Mouse (Mus musculus): ENCODE measurements around the gene Cacna1d. TPM values are rescaled to one million over a fixed set of nuclear protein-coding genes. Genes with fewer than 3 reads are reported as not detected.

The Cacna1d gene
- total RNA-seq, 2 experiments from 2014 or later = 46.3 to 56.7 TPM

DNA sequence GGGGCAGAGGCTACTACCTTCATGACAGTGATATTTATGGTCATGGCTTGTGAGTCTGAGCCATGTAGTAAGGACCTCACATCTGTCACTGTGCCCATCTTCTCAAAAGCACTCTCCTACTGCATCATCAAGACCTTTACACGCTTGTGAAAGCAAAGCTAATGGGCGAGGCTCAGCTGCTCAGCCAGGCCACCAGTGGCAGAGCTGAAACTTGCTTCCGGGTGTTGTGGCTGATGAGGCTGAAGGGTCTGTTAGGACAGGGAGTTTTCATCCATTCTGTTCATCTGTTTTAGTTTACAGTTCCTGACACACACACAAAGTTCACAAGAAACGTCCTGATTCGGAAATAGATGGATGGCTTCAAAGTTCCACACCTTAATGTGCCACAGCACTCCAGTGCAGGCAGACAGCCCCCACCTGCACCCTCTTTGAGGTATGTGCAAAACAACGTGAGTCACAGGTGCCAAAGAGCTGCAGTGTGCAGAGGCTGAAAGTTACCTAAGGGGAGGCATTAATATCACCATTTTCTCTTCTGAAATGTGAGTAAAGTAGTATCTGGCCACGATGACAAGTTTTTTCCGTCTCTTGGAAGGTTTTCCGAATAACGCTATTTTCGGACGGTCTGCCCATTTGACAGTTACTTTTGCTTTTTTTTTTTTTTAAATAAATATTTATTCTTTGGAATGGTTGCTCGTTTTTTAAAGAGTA, 306.7 kb downstream of the Cacna1d start:
- no peak for DNase-seq (ENCODE audit: low spot score in 2 of 2)
- intact Hi-C loops (cut with DNase I) = no loop called here

DNA sequence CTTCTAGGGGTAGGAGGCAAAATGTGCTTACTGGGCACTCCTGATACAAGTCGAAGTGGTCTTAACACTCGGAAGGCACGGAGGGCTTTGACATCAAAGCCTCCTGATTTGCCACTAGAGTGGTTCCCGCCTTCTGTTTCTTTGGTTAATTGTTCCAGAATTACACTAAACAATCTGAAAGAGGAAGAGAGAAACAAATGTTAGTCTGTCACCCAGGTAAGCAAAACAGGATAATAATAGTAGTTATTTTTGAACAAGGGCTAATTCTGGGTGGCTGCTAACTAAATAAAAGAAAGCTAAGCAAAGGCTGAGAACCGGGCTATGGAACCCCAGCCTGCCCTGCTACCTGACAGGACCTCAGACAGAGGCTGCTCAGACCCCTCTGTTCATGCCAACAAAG, 307.2 kb downstream of the Cacna1d start:
- intact Hi-C loops (cut with DNase I) = no loop called here
- DNase-seq (ENCODE audit: low spot score in 2 of 2) = no peak

DNA sequence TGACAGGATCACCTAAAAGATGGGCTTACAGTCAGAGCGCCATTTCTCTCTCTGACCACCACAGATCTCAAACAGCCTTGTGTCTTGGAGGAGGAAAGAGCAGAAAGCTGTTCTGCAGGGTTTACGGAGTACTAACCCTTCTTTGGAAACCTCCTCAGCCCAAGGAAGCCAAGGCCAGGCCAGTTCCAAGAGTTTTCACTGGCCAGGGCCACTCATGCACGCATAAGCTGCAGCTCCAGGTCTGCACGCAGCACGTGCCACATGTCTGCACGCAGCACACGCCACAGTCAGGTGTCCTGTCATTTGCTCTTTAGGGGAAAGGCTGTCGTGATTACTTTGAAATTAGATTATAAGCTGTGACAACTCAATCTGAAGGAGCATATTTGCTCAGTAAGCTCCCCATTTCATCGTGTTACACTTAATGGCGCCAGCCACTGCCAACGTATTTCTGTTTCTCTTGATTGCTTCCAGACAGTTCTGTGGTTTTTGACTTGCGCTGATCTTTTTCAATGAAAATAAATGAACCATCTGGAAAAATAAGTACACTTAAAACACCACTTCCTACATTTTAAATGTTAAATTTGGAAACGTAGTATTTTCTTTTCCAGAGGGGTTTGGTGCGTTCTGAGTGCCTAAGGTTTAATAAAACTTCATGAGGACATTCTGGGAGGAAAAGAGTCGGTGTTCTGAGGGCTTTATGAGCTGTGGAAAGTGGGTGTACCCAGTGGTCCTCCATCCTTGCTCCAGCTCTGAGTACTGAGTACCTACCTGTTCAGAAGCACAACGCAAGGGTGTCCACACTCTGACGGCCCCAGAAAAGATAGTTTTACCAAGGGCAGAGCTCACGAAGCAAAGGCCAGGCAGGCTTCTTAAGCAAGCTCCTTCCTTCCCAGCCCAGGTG, 308.4 kb downstream of the Cacna1d start:
- intact Hi-C loops (cut with DNase I) = no loop called here
- no peak for DNase-seq (ENCODE audit: low spot score in 2 of 2)

DNA sequence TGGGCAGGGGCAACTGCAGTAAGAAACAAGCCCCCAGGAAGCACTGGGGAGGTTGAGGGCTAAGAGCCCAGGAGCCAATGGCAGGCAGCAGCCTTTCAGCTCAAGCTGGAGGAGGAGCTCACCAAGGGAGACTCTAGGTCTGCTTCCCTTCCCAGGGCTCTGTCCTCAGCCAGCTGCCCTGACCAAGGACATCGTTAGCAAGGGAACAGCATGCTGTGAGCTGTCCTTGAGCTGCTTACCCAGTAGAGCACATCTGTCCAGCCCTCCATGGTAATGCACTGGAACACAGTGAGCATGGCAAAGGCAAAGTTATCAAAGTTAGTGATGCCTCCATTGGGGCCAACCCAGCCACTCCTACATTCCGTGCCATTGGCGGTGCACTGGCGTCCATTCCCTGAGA, 312.9 kb downstream of the Cacna1d start:
- intact Hi-C loops (cut with DNase I) = no loop called here
- no peak for DNase-seq (ENCODE audit: low spot score in 2 of 2)

DNA sequence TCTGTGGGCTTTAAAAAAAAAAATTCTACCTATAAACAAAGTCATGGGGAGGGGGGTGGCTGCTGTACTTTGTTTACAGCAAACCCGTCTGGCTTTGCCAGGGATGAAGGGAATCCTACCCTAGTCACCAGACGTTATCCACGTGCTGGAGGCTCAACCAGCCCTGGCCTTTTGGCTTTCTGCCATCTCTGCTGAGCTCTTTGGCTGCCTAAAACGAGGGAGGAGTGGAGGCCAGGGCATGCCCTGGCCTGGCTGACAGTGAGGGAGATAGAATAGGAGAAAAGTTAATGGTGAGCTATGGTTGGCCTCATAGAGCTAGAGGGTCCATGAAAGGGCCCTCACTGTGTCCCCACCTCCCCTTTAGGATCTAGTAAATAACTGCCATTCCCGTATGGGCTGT, 313.4 kb downstream of the Cacna1d start:
- DNase-seq (ENCODE audit: low spot score in 2 of 2) = no peak
- intact Hi-C loops (cut with DNase I) = no loop called here

GRCm38 (mm10) chr14:30175362-30175761, 315.9 kb downstream of the Cacna1d start:
- DNase-seq (ENCODE audit: low spot score in 2 of 2) = no peak
- intact Hi-C loops (cut with DNase I) = no loop called here

GRCm38 (mm10) chr14:30172821-30173755, 318.2 kb downstream of the Cacna1d start:
- intact Hi-C loops (cut with DNase I) = no loop called here
- no peak for DNase-seq (ENCODE audit: low spot score in 2 of 2)

GRCm38 (mm10) chr14:30171593-30171992, 319.7 kb downstream of the Cacna1d start:
- intact Hi-C loops (cut with DNase I) = no loop called here
- no peak for DNase-seq (ENCODE audit: low spot score in 2 of 2)

GRCm38 (mm10) chr14:30171008-30171407, 320.2 kb downstream of the Cacna1d start:
- intact Hi-C loops (cut with DNase I) = no loop called here
- no peak for DNase-seq (ENCODE audit: low spot score in 2 of 2)

DNA sequence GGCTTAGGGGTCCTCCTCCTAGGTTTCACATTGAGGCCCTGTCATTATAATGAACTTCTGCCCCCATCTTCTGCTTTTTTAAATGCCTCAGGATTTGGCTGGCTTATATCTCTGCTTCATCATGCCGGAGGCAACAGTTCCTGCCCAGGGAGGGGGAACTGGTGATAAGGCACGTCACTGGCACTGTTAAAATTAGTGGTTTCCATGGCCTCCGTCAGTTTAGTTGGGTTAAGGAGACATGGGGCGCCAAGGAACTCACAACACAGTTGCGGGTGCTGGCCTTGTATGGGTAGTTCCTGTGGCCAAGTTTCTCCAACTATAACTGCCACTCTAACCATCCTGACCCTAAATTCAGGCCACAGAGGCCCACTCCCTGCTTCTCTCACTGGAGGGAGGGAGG, 321.8 kb downstream of the Cacna1d start:
- DNase-seq (ENCODE audit: low spot score in 2 of 2) = no peak
- intact Hi-C loops (cut with DNase I) = no loop called here

GRCm38 (mm10) chr14:30168902-30169301, 322.4 kb downstream of the Cacna1d start:
- no peak for DNase-seq (ENCODE audit: low spot score in 2 of 2)
- intact Hi-C loops (cut with DNase I) = no loop called here

DNA sequence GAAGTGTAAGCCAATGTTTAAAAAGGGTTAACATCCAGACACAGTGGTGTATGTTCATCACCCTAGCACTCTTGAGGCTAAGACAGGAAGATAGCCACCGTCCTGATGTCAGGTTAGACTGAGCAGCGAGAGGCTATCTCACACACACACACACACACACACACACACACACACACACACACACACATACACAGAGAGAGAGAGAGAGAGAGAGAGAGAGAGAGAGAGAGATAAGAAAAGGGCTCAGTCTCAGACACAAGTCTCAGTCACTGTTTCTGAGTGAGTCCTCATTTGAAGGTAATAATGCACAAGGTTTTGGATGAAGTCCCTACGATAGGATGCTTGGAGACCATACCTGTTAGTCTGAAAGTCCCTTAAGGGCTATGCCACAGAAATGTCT, 322.9 kb downstream of the Cacna1d start:
- intact Hi-C loops (cut with DNase I) = no loop called here
- no peak for DNase-seq (ENCODE audit: low spot score in 2 of 2)

- no peak for DNase-seq (ENCODE audit: low spot score in 2 of 2)
- intact Hi-C loops (cut with DNase I) = no loop called here
Measured at GRCm38 (mm10) chr14:30167606-30168005, 323.6 kb downstream of the Cacna1d start.

GRCm38 (mm10) chr14:30166036-30166435, 325.2 kb downstream of the Cacna1d start:
- DNase-seq (ENCODE audit: low spot score in 2 of 2) = no peak
- intact Hi-C loops (cut with DNase I) = no loop called here

DNA sequence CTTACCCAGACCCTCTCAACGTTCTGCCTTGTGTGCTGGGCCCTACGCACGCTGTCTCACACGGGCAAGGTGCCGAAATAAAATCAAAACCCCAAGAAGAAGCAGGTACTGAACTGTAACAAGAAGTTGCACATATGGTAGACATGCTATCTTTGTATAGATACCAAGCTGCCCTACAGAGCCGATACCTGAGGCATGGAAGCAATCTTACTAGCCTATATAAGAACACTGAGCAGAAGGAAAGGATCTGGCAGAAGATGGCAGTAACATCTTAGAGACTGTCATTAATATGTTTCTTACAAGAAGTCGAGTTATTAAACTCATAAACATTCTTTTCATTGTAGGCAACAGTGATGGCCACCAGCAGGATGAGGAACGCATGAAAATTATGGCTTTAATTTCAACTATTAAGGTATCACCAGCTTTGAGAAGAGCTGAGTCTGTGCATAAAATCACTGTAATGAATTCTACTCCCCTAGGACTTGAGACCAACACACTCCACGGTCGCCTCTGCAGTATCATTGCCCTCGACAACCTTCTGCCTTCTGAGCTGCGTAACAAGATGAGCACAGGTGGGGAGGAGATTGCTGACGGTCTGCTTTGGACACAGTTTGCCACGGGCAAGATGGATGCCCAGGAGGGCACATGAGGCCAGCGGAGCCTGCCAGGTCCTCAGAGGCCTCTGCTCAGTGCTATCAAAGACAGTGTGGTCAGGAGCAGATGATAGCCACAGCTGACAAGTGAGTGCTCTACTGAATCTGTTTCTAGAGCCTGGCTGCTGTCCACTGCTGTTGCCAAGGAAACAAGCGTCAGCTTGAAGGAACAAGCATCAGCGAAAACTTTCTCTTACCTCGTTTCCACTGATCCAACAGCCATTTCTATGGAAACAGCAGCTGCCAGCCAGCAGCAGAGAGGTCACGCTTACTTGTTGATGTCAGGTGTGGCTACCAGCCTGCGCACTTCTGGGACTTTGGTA, 327.2 kb downstream of the Cacna1d start:
- DNase-seq (ENCODE audit: low spot score in 2 of 2) = peak; percentile 70 to 87
- intact Hi-C loops (cut with DNase I) = no loop called here

DNA sequence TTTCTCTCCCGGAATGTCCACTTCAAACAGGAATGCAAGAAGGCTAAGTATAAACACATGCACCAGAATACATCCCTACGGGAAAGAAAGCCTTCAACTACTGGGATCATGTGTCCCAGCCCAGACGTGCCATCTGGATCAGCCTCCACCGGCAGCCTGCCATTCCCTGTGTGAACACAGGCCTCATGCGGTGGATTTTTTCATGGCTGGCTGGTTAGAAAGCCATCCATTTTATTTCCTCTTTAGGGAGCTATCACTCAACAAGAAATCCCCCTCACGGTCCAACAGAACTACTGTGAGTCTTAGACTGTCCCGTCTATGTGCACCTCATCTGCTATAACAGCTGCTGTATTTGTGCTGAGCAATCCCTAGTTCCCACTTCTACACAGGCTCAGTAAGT, 343.5 kb downstream of the Cacna1d start:
- DNase-seq (ENCODE audit: low spot score in 2 of 2) = peak in 1 of 2 experiments; percentile 53
- intact Hi-C loops (cut with DNase I) = no loop called here

GRCm38 (mm10) chr14:30138379-30138964, 352.8 kb downstream of the Cacna1d start:
- intact Hi-C loops (cut with DNase I) = loop anchor here (10.0 kb wide), 1 partner anchor 216 kb away; no protein-coding TSS in a partner anchor
- no peak for DNase-seq (ENCODE audit: low spot score in 2 of 2)

DNA sequence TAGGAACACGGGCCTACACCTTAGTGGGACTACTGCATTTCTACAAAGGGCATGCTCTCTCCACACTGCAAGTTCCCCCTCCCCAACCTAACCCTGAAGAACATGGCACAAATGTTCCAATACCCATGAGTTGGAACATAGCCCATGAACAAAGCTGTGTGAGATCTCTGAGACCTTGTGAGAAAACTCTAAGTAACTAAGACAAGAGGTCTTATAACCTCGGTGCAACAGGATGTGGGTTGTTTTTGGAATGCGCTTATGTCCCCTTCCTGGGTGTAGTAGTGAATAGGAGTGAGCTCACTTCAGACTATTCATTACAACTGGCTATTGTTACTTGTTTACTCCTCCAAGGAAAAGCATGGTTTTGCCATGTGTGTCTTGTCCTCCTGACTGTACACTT, 353.3 kb downstream of the Cacna1d start:
- intact Hi-C loops (cut with DNase I) = loop anchor here (2.0 to 10.0 kb wide), 2 partner anchors 217 to 323 kb away; no protein-coding TSS in a partner anchor
- DNase-seq (ENCODE audit: low spot score in 2 of 2) = no peak

Measured in left cerebral cortex, postnatal 14 days (tissue).